8 mouse cellular contexts compared by ENCODE assay signal in genomic region chr3:116807811-116808506, GRCm38 (mm10). TPM values are rescaled to one million over a fixed set of nuclear protein-coding genes. Genes with fewer than 3 reads are reported as not detected.
DNase-seq lines count a peak whose midpoint lies in the region; ATAC-seq lines count a peak whose summit lies in the region.

Gene Agl, minus strand, starts transcription at chr3:116808166.

- no peaks in the 10 kb centered on the region for H3K27me3 ChIP-seq in intestine, embryonic 14.5 days (replicated peaks; ENCODE audit: control insufficient read depth, insufficient read depth, low read length)

- H3K4me1 ChIP-seq in intestine, embryonic 14.5 days (replicated peaks; ENCODE audit: control insufficient read depth, insufficient read depth, low read length), result 0 out of 2 replicates have a peak, but pooled peaks cover 5% of the 10 kb centered on the region

- H3K36me3 ChIP-seq in intestine, embryonic 14.5 days (ENCODE audit: control insufficient read depth, insufficient read depth, low read length), result peaks cover 4% of the 10 kb centered on the region; the same call in 1 of the 2 replicates

- DNase-seq in adrenal gland, adult (ENCODE audit: inconsistent age in 2 of 2, low spot score in 1 of 2), result peak; percentile 99
- peak; percentile 98 for DNase-seq in embryo, embryonic 10.5 days (ENCODE audit: low spot score)
- peak; percentile 98 for DNase-seq in gastrocnemius, postnatal 25 days
- DNase-seq in intestine, embryonic 14.5 days (ENCODE audit: low spot score), result peak; percentile 98
- peak; percentile 88 to 90 for DNase-seq in left cerebral cortex, postnatal 14 days (ENCODE audit: low spot score in 2 of 2)
- DNase-seq in mesoderm, embryonic 11.5 days (ENCODE audit: low read depth, low spot score), result peak; percentile 96
- DNase-seq in right cerebral cortex, postnatal 36 days (ENCODE audit: low spot score in 2 of 2), result peak; percentile 83 to 84
- DNase-seq in yolk sac, embryonic 10.5 days (ENCODE audit: low spot score), result peak; percentile 96

- H3K9ac ChIP-seq in intestine, embryonic 14.5 days (ENCODE audit: low read length), result peak within 1 kb of the TSS; percentile 70

- WGBS in intestine, embryonic 14.5 days, result 0% methylated on average over 47 of the region's 57 CpGs

- peak; percentile 100 for ATAC-seq in intestine, embryonic 14.5 days (replicated peaks; ENCODE audit: low FRiP score, low TSS enrichment, low read depth)

- H3K4me3 ChIP-seq in intestine, embryonic 14.5 days (ENCODE audit: low read depth, low read length), result peak within 1 kb of the TSS; percentile 75

- no peaks in the 10 kb centered on the region for H3K9me3 ChIP-seq in intestine, embryonic 14.5 days (ENCODE audit: control insufficient read depth, low read length)

- intact Hi-C loops in left cerebral cortex, postnatal 14 days (cut with DNase I), result no loop called here

- H3K27ac ChIP-seq in intestine, embryonic 14.5 days (ENCODE audit: low read depth), result peak within 1 kb of the TSS; percentile 86

- H3K4me2 ChIP-seq in intestine, embryonic 14.5 days (ENCODE audit: low read length), result peak within 1 kb of the TSS; percentile 62

RNA-seq across cellular contexts. Expression of gene Agl, which starts in this region (rescaled TPM):
- total RNA-seq in gastrocnemius, postnatal 25 days (2021), result 100 to 1,000 TPM; 558 to 691 TPM
- polyA plus RNA-seq in intestine, embryonic 14.5 days (2014; fragmentation: Nextera tagmentation; extraction: Ambion mirVana), result 14.6 TPM in 2 replicates
- total RNA-seq in left cerebral cortex, postnatal 14 days (2021), result 10 to 100 TPM; 23.7 to 26.0 TPM

Comparison
In these comparisons a context has a peak if more than half of its experiments do, and no peak if none do; other contexts are left out.
1. Peak in every context shown above with its lines: DNase-seq, ATAC-seq, H3K4me3 ChIP-seq and H3K27ac ChIP-seq.
2. RNA of gene Agl (total RNA-seq): 558 to 691 TPM in gastrocnemius, postnatal 25 days; 23.7 to 26.0 TPM in left cerebral cortex, postnatal 14 days; every median in the first group is over 10 times any median in the second.